Mouse (Mus musculus): ENCODE results near the gene Mmp2. TPM values are rescaled to one million over a fixed set of nuclear protein-coding genes. Genes with fewer than 3 reads are reported as not detected.
"Not testable (repeated sequence)": the region's sequence is repeated elsewhere in the genome, so short reads cannot be mapped to it uniquely, and the experiment has no call there.

Mmp2 gene
- polyA plus RNA-seq, 1 experiment from 2014 or later = 109 TPM

GRCm38 (mm10) chr8:92858475-92859182 is 31.5 kb downstream of the Mmp2 start:
- no peak for ATAC-seq (ENCODE audit: extremely low read depth, insufficient number of reproducible peaks, low FRiP score, low TSS enrichment)
- Histone ChIP-seq H3K9ac (no peak overlapping the region), H3K9me3 (peaks cover 5% of the 10 kb centered on the region; the same call in 1 of the 2 replicates), H3K4me3 (no peak overlapping the region), H3K27me3 (replicated peaks) (peaks cover 19% of the 10 kb centered on the region), H3K4me2 (no peak overlapping the region), H3K36me3 (0 out of 2 replicates have a peak, but pooled peaks cover 5% of the 10 kb centered on the region), H3K4me1 (peaks cover 10% of the 10 kb centered on the region; the same call in 1 of the 2 replicates), H3K27ac (replicated peaks) (no peak overlapping the region)
- WGBS = 85% methylated on average over 14 of the region's 14 CpGs

- Histone ChIP-seq H3K27me3 (replicated peaks) (no peaks in the 10 kb centered on the region), H3K4me1 (peaks cover 4% of the 10 kb centered on the region; the same call in 1 of the 2 replicates), H3K4me3 (no peak overlapping the region), H3K27ac (replicated peaks) (no peak overlapping the region), H3K4me2 (no peak overlapping the region), H3K36me3 (no peaks in the 10 kb centered on the region), H3K9me3 (no peaks in the 10 kb centered on the region), H3K9ac (no peak overlapping the region)
- WGBS = 84% methylated on average over 1 of the region's 1 CpGs
- ATAC-seq (ENCODE audit: extremely low read depth, insufficient number of reproducible peaks, low FRiP score, low TSS enrichment) = no peak
Observed at GRCm38 (mm10) chr8:92861977-92862376, 34.9 kb downstream of the Mmp2 start.

DNA sequence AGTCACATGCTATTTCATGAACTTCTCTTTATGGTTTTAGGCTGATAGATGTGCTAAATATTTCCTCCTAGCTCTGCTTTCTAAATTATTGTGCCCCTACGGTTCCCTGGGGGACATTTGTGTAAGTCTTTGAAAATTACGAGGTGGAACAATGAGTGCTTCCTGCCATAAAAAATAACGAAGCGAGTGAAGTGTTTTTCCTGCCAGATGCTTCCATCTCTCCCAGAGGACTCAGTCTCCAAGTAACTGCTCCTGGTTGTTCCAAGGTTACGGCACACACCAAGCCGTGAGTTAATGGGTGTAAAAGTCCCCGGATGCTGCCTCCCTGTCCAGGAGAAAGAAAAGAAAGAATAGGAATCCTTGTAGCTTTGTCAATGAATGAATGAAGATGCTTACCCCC is 43.2 kb downstream of the Mmp2 start:
- WGBS = 66% methylated on average over 7 of the region's 7 CpGs

GRCm38 (mm10) chr8:92872063-92872759 is 45.1 kb downstream of the Mmp2 start:
- H3K27me3 ChIP-seq (replicated peaks) = no peaks in the 10 kb centered on the region; the same call in 1 of the 2 replicates
- no peak overlapping the region for H3K9ac ChIP-seq
- H3K27ac ChIP-seq (replicated peaks) = no peak overlapping the region
- no peak for ATAC-seq (ENCODE audit: extremely low read depth, insufficient number of reproducible peaks, low FRiP score, low TSS enrichment)
- 64% methylated on average over 10 of the region's 10 CpGs for WGBS
- no peaks in the 10 kb centered on the region for H3K36me3 ChIP-seq
- H3K9me3 ChIP-seq = no peaks in the 10 kb centered on the region
- no peak overlapping the region for H3K4me2 ChIP-seq
- no peak overlapping the region for H3K4me3 ChIP-seq
- no peaks in the 10 kb centered on the region for H3K4me1 ChIP-seq

More for the DNA sequence above, 43.2 kb downstream of the Mmp2 start:
- no peak overlapping the region for H3K4me2 ChIP-seq
- H3K27me3 ChIP-seq (replicated peaks) = no peaks in the 10 kb centered on the region; the same call in 1 of the 2 replicates
- no peak overlapping the region for H3K4me3 ChIP-seq
- no peaks in the 10 kb centered on the region for H3K36me3 ChIP-seq
- peaks cover 4% of the 10 kb centered on the region; the same call in 1 of the 2 replicates for H3K4me1 ChIP-seq
- H3K27ac ChIP-seq (replicated peaks) = no peak overlapping the region
- H3K9ac ChIP-seq = no peak overlapping the region
- H3K9me3 ChIP-seq = no peaks in the 10 kb centered on the region
- no peak for ATAC-seq (ENCODE audit: extremely low read depth, insufficient number of reproducible peaks, low FRiP score, low TSS enrichment)

GRCm38 (mm10) chr8:92875795-92876194 is 48.7 kb downstream of the Mmp2 start:
- no peak overlapping the region for H3K9ac ChIP-seq
- H3K27me3 ChIP-seq (replicated peaks) = no peaks in the 10 kb centered on the region
- ATAC-seq (ENCODE audit: extremely low read depth, insufficient number of reproducible peaks, low FRiP score, low TSS enrichment) = no peak
- no peak overlapping the region for H3K4me3 ChIP-seq
- 73% methylated on average over 10 of the region's 10 CpGs for WGBS
- peaks cover 9% of the 10 kb centered on the region for H3K36me3 ChIP-seq
- no peak overlapping the region for H3K27ac ChIP-seq (replicated peaks)
- no peak overlapping the region for H3K4me2 ChIP-seq
- no peaks in the 10 kb centered on the region for H3K4me1 ChIP-seq
- no peaks in the 10 kb centered on the region; the same call in 1 of the 2 replicates for H3K9me3 ChIP-seq

DNA sequence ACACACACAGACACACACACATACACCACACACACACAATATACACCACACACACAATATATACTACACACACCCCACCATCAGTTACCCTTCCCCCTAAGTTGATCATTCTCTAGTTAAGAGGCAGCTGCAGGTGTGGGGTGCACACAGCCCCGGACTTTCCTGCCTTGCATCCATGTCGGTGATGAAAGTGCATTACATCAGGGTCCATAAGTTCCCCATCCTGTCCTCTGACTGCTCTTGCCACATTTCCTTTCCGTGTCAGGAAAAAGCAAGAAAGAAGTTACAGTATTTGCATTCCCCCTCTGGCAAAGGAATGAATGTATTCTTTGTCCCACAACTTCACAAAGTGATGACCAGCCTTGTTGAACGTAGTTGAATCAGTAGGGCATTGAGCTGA is 54.2 kb downstream of the Mmp2 start:
- no peaks in the 10 kb centered on the region; the same call in 1 of the 2 replicates for H3K9me3 ChIP-seq
- H3K4me3 ChIP-seq = no peak overlapping the region
- ATAC-seq (ENCODE audit: extremely low read depth, insufficient number of reproducible peaks, low FRiP score, low TSS enrichment) = no peak
- no peaks in the 10 kb centered on the region for H3K4me1 ChIP-seq
- no peaks in the 10 kb centered on the region for H3K27me3 ChIP-seq (replicated peaks)
- H3K27ac ChIP-seq (replicated peaks) = no peak overlapping the region
- 48% methylated on average over 4 of the region's 4 CpGs for WGBS
- H3K9ac ChIP-seq = no peak overlapping the region
- no peak overlapping the region for H3K4me2 ChIP-seq
- H3K36me3 ChIP-seq = peaks cover 9% of the 10 kb centered on the region

DNA sequence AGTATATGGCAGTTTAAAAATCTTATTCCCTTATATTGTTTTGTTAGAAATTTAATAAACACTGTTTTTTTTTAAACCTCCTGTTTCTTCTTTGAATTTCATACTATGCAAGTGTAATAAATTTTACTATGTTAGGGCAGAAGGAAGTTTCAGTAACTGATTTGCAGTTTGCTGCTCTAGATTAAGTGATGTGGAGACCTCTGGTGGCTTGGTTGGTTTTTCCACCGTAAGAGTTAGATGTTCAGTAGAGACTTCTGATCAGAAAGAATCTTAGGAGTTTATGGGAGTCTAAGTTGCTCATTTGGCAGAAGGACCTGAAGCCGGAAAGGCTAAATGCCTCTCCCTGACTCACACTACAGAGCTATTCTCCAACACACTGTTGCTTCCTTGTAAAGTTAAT is 56.7 kb downstream of the Mmp2 start:
- no peak overlapping the region for H3K4me2 ChIP-seq
- no peaks in the 10 kb centered on the region for H3K27me3 ChIP-seq (replicated peaks)
- H3K36me3 ChIP-seq = peaks cover 9% of the 10 kb centered on the region
- H3K27ac ChIP-seq (replicated peaks) = no peak overlapping the region
- no peak overlapping the region for H3K9ac ChIP-seq
- H3K9me3 ChIP-seq = no peaks in the 10 kb centered on the region; the same call in 1 of the 2 replicates
- no peak overlapping the region for H3K4me3 ChIP-seq
- no peaks in the 10 kb centered on the region for H3K4me1 ChIP-seq
- ATAC-seq (ENCODE audit: extremely low read depth, insufficient number of reproducible peaks, low FRiP score, low TSS enrichment) = no peak
- WGBS = 67% methylated on average over 2 of the region's 2 CpGs

DNA sequence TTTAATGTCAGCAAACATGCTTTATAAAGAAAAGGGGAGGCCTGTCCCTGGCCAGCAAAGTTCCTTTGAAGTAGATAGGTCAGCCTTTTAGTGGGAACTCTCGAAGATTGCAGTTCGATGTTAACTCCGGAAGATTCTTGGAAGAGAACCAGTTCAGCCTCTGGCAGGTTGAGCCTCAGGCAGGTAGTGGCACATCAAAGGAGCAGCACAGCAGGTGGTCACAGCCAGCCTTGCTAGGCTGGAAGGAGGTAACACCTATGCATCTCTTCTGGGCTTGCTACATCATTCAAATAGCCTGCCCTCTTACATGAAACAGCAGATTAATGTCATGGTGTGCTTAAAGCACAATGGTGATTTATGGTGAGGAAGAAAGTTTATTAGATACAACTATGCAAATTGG is 65.1 kb downstream of the Mmp2 start:
- not testable (repeated sequence) for H3K4me3 ChIP-seq; H3K27ac ChIP-seq (replicated peaks); H3K4me2 ChIP-seq; H3K27me3 ChIP-seq (replicated peaks); H3K36me3 ChIP-seq; H3K9ac ChIP-seq; H3K4me1 ChIP-seq; ATAC-seq (ENCODE audit: extremely low read depth, insufficient number of reproducible peaks, low FRiP score, low TSS enrichment); H3K9me3 ChIP-seq
- WGBS = 50% methylated on average over 3 of the region's 3 CpGs

GRCm38 (mm10) chr8:92893870-92894269 is 66.8 kb downstream of the Mmp2 start:
- 0 out of 2 replicates have a peak, but pooled peaks cover 5% of the 10 kb centered on the region for H3K4me1 ChIP-seq
- no peaks in the 10 kb centered on the region for H3K36me3 ChIP-seq
- no peak overlapping the region for H3K4me3 ChIP-seq
- no peak overlapping the region for H3K27ac ChIP-seq (replicated peaks)
- no peaks in the 10 kb centered on the region for H3K27me3 ChIP-seq (replicated peaks)
- no peaks in the 10 kb centered on the region for H3K9me3 ChIP-seq
- no peak for ATAC-seq (ENCODE audit: extremely low read depth, insufficient number of reproducible peaks, low FRiP score, low TSS enrichment)
- 63% methylated on average over 2 of the region's 2 CpGs for WGBS
- no peak overlapping the region for H3K4me2 ChIP-seq
- H3K9ac ChIP-seq = no peak overlapping the region

GRCm38 (mm10) chr8:92895053-92895452 is 68.0 kb downstream of the Mmp2 start:
- Histone ChIP-seq H3K27ac (replicated peaks) (no peak overlapping the region), H3K27me3 (replicated peaks) (no peaks in the 10 kb centered on the region), H3K4me1 (0 out of 2 replicates have a peak, but pooled peaks cover 5% of the 10 kb centered on the region), H3K9ac (no peak overlapping the region), H3K36me3 (no peaks in the 10 kb centered on the region), H3K4me3 (no peak overlapping the region), H3K9me3 (no peaks in the 10 kb centered on the region), H3K4me2 (no peak overlapping the region)
- no peak for ATAC-seq (ENCODE audit: extremely low read depth, insufficient number of reproducible peaks, low FRiP score, low TSS enrichment)
- 84% methylated on average over 7 of the region's 7 CpGs for WGBS

DNA sequence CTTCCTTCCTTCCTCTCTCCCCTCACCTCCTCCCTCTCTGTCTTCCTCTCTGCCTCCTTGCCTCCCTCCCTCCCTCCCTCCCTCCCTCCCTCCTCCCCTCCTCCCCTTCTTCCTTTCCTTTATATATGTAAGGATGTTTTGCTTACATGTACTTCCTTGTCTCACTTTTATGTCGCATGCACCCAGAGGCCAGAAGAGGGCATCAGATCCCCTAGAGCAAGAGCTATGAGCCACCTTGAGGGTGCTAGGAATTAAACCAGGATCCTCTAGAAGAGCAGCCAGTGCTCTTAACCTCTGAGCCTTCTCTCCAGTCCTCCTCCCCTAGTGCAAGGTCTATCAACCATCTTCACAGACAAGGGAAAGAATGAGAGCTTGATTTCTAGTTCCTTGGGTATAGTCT is 69.0 kb downstream of the Mmp2 start:
- H3K9me3 ChIP-seq = no peaks in the 10 kb centered on the region
- H3K4me1 ChIP-seq = 0 out of 2 replicates have a peak, but pooled peaks cover 5% of the 10 kb centered on the region
- no peaks in the 10 kb centered on the region for H3K36me3 ChIP-seq
- no peak overlapping the region for H3K9ac ChIP-seq
- H3K4me2 ChIP-seq = no peak overlapping the region
- no peak for ATAC-seq (ENCODE audit: extremely low read depth, insufficient number of reproducible peaks, low FRiP score, low TSS enrichment)
- peak overlapping the region; percentile 75 for H3K27ac ChIP-seq (replicated peaks)
- H3K27me3 ChIP-seq (replicated peaks) = no peaks in the 10 kb centered on the region
- WGBS = 55% methylated on average over 1 of the region's 1 CpGs
- H3K4me3 ChIP-seq = no peak overlapping the region

Measured in heart, embryonic 13.5 days (tissue).